Mouse (Mus musculus) telencephalon, adult 2 months (tissue): ENCODE data around the gene Flt1.
A peak's percentile ranks its signal among the peaks of the same experiment; 100 is the strongest.

Experiments used
- DNase-seq: peaks from one replicate; pipeline ENCODE4 v3.0.0-alpha.2; 2011; ENCODE audit warnings: low read depth, low spot score

Flt1 gene

GRCm38 (mm10) chr5:147551879-147552627, 173.8 kb downstream of the Flt1 start:
- no peak for DNase-seq

GRCm38 (mm10) chr5:147549016-147549755, 176.6 kb downstream of the Flt1 start:
- no peak for DNase-seq

- DNase-seq, result no peak
These were observed 180.0 kb downstream of the Flt1 start for GRCm38 (mm10) chr5:147545731-147546241.

GRCm38 (mm10) chr5:147542291-147542690, 183.5 kb downstream of the Flt1 start:
- DNase-seq, result no peak

DNA sequence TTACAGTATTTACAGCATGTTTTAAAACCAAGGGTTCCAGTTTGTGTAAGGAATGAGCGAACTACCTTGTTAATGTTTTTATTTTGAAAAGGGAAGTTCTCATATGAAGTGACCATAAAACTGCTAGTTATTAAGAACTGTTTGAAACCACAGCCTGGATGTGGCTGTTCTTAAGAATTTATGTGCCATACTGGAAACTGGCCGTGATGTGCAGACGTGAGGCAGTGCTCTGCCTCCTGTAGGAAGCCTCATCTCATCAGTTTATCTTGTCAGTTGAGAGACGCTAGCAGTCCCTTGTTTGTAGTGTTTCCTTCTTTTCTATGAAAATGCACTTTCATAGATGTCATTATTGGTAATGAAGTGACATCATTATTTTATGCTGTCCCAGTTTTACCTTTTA, 186.0 kb downstream of the Flt1 start:
- DNase-seq, result no peak

DNA sequence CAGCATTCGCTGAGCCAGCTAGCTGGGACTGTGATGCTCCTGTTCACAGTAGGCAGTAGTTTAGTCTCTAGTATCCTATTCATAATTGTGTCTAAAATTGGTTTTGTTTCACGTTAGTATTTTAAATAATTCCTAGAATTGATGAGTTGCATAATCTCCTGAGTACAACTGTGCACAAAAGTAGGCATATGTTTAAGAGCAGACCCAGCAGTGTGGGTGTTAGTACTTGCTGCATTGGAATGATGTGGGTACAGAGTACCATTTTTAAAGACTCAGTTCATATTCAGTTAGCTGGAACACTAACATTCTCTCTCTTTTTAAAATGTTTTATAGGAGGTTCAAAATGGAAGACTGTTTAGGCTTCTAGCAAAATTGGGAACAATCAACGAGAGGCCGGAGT, 186.4 kb downstream of the Flt1 start:
- peak; percentile 80 for DNase-seq

GRCm38 (mm10) chr5:147532031-147532430, 193.8 kb downstream of the Flt1 start:
- no peak for DNase-seq

DNA sequence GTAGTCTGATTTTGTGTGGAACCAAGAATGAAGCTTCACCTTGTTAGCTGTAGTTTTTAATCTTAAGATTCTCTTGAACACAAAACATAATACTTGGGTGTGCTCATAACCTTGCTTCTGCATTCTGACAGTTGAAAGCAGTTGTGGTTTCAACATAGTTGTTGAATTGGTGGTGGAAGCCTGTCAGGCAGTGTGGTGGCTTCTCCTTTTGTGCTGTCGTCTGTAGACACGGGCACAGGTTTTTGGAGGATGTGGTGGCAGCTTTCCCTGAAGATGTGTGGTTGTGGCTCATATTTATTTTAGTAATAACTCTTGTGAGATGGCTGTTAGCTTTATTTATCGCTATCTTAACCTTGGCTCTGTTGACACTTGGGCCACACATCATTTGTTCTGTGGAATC, 198.0 kb downstream of the Flt1 start:
- no peak for DNase-seq

DNA sequence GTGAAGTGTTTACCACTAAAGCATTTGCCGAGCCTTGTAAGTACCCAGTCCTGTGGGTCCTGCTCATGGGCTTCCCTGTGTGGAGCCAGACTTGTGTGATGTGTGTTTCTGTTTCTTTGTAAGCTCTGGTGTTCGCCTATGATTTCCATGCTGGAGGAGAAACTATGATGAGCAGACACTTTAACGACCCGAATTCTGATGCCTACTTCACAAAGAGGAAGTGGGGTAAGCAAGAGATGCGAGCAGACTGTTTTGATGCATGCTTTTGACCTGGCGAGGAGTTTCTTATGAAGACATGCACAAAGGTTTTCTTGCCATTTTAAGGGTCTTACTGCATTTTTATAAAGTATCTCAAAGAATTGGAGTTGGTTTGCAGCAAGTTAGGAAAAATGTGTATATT, 198.8 kb downstream of the Flt1 start:
- no peak for DNase-seq
